Mouse (Mus musculus) testis, postnatal 10 days (tissue): ENCODE data around the gene Rptor.

Experiments used
- DNase-seq: peaks from one replicate; pipeline ENCODE4 v3.0.0; 2021; ENCODE audit warnings: low spot score

Rptor gene

DNA sequence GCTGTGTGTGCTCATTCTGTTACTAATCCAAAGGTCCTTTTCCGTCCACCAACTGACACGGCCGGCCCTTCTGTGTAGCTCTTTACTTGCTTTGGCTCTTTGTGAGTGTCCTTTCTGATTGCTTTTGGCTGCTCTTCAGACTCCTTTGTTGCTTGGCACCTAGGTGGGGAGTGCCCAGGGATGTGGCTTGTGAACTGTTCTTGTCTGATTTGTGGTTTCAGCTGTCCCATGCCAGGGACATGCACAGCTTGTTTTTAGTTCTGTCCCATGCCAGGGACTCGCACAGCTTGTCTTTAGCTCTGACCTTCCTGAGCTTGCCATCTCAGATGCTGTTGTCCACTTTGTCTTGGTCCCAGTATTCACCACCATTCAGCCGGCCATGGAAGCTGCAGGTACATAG is 4.8 kb downstream of the Rptor start:
- no peak for DNase-seq

DNA sequence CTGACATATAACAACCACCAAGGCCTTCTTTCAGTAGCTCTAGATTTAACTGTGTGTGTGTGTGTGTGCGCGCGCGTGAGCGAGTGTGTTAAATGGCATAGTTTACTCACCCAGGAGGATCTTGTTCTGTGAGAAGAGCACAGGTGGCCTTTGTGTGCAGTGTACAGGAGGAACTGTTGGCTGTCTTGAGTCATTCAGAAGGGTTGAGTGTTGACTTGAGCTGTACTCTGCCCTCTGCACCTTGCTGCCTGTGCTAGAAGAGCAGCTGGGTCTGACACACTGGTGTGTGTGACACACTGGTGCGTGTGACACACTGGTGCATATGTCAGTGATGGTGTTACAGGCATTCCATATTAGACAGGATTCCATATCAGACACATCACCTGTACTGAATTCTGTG is 8.8 kb downstream of the Rptor start:
- no peak for DNase-seq

DNA sequence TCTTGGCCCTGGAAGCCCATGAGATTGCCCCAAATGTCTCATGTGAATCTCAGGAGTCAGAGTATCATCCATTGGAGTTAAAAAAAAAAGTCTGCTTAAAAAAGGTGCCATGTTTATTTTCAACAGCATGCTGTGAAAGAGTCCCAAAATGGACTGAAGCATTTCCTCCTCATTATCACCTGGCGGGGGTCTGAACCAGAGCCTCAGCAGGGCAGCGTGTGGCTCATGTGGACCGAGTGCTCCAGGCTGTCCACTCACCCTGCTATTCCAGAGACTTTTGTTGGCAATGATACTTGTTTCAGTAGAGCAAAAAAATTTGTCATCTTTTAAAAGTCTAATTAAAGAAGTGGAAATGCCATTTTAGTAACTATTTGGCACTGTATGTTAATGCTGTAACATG is 9.5 kb downstream of the Rptor start:
- no peak for DNase-seq

DNA sequence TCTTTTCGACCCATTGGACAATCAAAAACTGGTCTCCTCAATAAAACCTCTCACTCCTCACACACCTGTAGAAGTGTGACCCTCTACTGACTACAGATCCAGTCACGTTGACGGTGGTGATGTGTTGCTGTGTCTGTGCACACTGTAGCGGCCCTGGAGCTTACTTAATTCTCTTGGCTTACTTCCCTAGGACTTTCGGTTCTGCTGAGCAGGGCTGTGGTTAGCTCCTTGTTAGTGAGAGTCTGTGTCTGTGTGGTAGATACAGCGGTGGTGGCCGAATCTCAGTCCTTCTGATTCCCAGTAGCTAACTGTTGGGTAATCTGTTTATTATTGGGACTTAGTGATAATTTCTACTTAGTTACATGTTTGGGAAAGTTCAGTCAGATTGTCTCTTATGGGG is 12.4 kb downstream of the Rptor start:
- DNase-seq, result no peak

DNA sequence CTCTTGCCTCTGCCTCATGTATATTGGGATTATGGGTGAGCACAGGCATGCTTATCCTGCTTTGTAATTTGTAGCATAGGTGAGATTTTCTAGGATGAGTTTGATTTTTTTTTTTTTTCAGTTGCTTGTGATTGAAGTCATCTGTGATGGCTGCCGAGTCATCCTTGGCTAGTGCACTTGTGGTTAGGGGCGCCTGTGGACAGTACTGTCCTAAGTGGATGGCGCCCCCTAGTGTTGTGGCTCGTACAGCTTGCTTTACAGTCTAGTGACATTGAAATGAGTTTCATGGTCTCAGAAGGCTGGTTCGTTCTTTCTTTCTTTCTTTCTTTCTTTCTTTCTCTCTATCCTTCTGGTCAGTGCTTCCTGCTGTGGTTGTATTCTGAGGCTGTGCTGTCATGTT is 16.1 kb downstream of the Rptor start:
- DNase-seq, result peak; percentile 70

DNA sequence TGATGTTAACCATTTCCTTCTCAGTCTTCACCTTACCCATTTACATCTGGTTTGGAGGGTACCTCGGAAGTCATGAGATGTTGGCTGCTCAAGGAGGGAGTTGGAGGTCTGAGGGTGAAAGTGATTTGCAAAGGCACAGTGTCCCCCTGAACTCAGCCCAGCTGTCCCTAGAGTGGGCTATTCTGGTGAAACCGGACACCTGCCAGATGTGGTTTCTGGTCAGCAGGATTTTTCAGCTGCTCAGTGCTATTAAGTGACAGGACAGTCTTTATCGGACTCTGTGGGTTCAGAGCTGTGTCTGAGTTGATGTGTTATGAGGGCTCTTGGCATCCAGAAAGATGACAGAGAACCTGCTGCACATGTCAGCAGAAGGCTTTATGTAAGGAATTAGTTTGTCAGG is 18.6 kb downstream of the Rptor start:
- DNase-seq, result no peak

DNA sequence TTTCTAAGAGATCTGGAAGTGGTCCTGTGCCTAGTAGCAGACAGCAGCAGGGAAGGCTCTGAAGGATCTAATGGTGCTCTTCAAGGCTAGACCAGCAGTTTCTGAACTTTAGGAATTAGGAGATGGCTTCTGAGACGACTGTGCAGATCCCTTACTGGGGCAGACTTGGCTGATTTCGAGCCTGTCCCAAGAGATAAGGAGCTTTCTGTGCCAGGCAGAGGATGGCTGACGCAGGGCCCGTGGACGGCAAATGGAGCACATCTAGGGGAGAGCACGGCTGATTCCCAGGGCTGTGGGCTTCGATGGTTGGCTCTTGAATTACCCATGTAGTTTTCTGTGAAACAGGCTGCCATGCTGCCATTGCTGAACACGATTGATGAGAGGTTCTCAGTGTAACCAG is 21.1 kb downstream of the Rptor start:
- DNase-seq, result no peak

DNA sequence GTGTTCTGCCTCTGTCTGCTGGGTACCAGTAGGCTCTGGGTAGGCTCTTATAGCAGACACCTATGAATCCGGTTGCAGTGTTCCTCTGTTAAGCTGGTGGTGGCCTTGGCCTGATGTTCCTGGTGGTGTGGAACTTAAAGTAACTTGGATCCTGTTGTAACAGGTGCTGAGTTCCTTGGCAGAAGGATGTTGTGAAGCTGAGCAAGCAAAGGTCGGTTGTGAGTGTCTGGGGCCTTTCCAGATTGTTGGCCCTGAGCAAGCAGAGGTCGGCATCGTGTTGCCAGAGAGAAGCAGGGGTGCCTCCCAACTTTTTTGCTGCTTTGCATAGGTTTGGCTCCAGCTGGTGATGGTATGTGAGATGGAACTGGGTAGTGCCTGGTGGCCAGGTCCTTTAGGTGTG is 21.7 kb downstream of the Rptor start:
- no peak for DNase-seq

DNA sequence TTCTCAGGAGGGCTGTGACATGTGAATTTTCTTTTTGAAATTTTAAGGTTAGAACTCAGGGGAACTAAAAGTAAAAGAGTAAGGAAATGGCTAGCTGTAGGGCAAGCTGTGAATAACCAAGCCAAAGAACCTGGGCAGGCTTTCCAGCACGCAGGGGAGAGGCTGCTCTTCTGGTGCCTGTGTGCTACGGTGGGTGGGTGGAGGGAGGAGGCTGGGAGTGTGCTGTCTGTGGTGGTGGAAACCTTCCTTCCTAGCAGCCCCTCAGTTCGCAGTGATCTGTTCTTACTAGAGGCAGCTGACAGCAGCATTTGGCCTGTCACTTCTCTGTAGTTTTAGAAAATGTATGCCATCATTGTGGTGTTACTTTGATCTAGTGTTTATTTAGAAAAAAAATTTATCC is 22.2 kb downstream of the Rptor start:
- no peak for DNase-seq

DNA sequence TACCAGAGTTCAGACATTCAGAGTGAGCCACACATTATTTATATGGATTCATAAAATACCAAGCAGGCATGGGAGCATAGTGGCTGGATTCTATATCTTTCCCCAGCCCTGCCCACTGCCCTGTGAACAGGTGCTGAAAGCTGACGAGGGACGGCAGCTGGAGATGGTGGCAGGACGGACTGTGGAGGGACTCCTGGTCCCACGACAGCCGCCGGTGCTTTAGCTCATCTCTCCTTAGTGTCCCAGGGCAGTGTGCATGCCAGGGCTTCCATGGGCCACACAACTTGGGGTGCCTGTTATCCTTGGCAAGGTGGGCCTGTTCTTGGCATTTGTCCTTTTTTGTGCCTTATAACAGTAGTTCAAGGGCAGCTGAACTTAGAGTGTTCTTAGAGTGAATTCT is 22.8 kb downstream of the Rptor start:
- no peak for DNase-seq

DNA sequence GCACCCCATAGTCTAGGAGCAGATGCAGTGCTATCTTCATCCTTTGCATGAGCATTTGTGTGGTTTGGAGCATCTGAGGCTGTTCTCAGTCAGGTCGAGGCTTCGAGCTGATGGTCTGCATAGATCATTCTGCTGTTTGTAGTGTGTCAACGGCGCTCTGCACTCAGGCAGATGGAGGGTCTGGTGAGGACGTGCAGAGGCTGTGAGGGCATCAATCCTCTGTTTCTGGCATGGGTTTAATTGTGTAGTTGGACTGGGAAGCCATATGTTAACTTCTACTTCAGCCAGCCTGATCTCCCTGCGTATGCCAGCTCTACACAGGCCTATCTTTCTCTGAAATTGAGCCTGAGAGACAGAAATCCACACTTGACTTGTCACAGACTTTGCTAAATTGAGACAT is 23.2 kb downstream of the Rptor start:
- DNase-seq, result no peak

DNA sequence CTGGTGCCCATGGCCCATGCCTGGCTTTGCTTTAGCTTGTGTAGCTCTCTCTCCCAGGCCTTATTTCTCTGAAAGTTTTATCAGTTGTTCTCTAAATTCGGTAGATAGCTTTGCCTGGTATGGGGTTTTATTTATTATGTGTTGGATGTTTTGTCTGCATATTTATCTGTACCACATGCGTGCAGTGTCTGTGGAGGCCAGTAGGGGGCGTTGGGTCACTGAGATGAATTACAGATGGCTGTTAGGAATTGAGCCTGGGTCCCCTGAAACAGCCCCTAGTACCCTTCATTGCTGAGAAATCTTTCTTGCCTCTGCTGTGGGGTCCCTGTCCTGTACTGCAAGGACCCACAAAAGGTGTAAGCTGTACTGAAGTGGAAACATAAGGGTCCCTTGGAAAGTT is 24.5 kb downstream of the Rptor start:
- DNase-seq, result no peak

DNA sequence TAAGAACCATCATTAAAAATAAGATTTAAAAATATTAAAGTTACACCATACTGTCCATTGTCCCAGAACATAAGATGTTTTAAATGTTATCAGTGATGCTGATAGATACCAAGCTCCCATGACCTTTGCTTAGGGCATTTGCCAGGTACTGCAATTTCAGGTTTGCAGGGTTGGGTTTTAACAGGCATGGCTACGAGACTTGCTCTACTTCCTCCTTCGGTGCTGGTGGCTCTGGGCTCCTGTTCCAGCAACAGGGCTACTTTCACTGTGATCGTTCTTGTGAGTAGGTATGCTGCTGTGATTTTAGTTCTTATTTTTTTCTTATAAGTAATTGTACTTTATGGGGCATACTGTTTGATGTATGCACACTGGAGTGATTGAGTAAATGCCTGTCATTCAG is 26.4 kb downstream of the Rptor start:
- no peak for DNase-seq

DNA sequence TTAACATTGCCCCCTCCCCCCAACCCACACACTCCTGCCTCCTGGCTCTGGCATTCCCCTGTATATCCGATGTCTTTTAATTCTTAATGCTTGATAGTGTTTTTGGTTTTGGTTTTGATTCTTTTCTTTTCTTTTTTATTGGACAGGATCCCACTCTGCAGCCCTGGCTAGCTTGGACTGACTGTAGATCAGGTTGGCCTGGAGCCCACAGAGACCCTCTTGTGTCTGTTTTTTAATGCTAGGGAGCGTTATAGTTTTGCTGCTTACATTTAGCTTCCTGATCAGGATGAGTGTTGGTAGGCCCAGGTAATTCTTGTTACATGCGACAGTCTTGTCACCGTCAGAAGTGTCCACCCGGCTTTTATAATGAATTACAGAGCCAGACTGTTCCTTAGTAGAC is 27.6 kb downstream of the Rptor start:
- no peak for DNase-seq

DNA sequence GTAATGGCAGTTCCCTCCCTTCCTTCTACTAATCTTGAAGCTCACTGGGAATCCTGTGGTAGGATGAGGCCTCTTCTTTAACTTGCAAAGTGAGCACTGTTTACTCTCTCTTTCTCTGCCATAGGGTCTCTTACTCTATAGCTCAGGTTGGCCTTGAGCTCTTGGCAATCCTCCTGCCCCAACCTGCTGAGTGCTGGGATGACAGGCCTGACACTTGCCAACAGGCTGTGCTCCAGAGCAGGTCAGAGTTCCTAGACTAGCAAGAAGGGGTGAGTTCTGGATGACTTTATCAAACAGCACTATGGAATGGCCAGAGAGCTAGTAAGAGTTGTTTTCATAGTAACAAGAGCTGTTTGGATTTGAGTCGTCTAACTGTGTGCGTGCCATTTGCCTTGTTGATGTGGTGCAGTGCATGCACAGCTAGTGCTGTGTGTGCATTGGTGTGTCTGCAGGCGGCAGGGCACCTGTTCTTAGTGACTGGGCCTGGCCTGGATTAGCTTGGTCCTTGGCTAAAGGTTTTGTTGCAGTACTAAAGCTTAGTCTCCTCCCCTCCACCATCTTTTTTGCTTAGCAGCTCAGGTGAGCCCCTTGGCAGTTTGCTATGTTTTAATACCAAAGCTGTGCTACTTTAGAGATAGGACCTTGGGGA is 28.6 kb downstream of the Rptor start:
- no peak for DNase-seq

DNA sequence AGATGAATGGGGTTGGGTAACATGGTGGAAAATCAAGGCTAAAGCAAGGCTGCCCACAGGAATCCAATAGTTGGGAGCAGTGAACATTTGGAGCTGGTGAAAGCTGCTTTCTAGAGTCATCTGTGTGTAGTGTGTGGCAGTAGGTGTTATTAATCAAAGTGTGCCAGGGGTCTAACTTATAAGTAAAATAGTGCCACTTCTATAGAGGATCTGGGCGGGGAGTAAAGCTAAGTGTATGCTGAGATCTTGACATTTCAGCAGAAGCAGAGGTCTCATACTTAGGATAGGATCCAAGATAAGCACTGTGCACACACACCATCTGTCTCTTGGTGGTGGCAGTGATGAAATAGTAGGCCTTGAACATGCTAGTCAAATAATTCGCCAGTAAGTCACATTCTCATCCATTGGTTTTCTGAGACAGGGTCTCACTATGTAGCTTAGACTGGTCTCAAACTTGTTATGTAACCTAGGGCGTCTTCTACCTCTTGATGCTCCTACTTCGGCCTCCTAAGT is 33.7 kb downstream of the Rptor start:
- no peak for DNase-seq

DNA sequence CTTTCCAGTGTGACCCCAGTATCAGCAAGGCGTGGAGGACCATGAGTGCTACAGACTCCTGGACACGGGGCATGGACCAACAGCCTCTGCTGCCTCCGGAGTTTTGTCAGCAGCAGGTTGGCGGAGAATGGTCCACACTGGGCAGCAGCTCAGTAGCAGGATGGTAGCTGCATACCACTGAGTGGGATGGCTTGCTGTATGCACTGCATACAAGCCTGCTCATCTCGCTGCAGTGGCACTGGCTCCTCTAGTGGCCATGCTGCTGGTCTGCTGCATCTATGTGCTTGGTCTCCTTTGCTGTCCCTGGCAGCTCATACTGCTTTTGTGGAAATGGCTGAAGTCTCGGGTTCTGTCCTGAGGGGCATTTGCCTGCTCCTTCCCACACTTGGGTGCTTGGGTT is 34.8 kb downstream of the Rptor start:
- no peak for DNase-seq

DNA sequence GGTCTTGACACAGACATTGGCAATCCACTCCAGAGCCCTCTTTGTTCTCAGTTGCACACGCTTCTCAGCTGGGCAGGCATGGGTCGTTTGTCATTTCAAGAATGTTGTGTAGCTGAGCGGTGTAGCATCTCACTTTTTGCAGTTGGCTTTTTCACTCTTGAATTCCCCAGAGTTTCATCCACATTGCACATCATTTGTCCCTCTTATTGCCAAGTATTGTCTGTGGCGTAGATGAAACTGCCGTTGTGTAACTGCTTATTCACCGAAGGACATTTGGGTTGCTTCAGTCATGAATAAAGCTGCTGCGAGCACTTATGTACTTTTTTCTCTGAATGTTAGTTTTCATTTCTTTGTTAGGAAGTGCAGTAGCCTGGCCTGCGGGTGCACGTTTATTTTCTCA is 37.8 kb downstream of the Rptor start:
- no peak for DNase-seq

DNA sequence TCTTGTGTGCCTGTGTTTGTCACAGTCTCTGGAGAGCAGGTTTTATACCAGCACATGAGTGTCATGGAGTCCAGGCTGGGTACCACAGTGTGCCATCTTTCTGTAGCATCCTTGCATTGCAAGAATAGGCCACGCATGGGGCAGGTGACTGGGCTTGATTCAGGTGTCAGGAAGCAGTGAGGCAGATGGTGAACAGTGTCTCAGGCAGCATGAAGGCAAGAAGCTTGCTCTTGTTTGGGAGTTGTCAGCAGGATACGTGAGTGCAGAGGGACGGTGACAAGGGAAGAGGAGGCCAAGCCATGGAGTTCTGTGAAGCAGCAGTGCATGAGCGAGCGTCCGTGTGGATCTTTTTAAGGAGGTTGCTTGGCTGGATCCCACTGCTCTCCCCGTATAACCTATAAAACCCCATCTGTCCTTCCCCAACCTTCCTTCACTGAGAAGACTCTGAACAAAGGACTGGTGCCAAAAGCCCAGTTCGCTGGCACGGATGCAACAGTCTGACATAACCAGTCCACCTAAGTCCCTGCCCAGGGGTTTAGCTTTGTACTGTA is 39.2 kb downstream of the Rptor start:
- DNase-seq, result no peak

DNA sequence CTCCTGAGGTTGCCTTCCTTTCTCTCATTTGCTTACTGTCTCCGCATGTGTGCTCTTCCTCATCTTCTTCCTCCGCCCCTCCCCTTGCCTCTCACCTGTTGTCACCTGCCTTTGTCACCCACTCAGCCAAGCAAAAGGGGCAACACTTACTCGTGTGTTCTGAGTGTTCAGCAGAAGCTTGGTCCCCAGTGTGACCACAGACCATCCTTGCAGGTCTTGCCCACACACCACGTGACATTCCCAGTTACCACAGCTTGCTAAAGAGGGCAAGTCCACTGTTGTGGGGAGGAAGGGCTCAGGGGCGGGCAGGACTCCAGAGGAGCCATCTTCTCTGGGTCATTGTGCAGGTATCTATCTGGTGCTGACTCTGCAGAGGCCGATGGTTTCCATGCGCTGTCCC is 40.6 kb downstream of the Rptor start:
- DNase-seq, result no peak

DNA sequence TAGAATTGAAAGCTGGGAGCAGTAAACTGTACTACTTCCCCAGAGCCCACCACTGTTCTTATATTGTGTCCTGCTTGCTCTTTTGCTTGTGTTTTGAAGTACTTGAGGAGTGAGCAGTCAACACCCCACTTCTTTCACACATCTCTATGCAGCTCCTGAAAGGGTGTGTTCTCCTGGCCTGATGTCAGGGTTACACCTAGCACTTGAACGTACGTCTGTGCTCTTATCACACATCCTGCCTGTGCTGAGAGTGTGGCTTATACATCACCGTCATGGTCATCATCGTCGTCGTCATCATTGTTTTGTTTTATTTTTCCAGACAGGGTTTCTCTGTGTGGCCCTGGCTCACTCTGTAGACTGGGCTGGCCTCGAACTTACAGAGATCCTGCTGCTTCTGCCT is 41.4 kb downstream of the Rptor start:
- no peak for DNase-seq

DNA sequence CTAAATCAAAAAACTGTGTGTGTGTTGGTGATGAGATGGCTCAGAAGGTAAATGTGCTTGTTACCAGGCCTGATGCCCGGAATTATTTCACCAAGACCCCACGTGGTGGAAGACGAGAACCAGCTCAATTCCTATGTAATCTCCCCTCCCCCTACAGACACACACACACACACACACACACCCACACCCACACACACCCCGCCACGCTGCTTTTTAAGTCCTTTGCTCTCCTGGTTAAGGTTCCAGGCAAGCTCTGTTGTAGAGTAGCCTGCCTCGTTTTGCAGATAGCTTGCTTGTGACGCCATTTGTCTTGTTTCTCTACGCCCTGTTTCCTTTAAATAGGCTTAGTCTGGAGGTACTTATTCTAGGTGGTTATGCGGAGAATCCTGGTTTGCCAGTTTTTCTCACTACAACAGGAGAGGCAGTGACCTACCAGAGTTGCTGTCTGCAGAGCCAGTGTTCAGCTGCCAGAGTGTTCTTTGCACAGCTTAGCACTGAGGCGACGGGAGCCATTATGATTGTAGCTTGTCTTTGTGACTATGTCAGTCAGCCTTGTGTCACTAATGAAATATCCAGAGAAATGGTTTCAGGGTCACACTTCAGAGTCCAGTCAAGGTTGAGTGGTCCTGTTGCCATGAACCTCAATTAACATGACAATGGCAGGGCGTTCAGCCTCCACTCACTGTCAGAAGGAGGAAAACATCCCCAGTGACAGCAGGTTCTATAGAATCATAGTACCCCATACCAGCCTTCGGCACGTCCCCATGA is 42.1 kb downstream of the Rptor start:
- DNase-seq, result no peak

DNA sequence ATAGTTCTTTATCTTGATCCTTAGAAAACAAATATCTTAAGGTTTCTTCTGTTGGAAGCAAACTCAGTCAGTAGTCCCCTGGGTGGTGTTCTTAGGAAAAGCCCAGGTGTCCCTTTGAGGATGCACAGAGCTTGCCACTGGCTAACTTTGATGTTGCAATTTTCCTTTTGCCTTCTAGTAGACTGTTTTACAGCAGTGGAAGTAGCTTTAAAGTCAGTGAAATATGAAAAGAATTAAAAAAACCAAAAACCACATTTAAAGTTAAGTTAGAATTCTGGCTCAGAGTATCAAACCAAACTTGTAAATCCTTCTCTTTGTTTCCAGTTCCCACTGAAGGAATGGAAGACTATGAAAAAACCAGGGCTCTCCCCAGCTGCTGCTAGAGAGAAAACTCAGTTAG is 47.8 kb downstream of the Rptor start:
- no peak for DNase-seq

DNA sequence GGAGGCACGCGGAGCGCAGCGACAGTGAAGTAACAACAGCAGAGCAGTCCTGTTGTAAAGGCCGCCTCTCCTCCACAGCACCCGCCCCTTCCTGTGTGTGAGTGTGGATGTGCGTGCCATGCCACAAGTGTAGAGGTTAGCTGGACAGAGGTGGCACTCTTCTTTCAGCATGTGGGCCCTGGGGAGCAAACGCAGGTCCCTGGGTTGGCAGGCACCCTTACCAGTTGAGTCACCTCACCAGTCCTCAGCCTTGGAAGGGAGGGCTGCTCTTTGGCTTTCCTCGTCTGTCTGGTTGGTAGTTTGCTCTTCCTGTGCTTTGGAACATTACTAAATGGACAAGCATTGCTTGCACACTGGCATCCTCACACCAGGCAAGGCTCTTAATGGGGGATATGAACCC is 50.6 kb downstream of the Rptor start:
- DNase-seq, result no peak
